Mouse (Mus musculus): ENCODE results near the gene Ly9. TPM values are rescaled to one million over a fixed set of nuclear protein-coding genes. Genes with fewer than 3 reads are reported as not detected.

Ly9 gene
- total and polyA plus RNA-seq, 3 experiments, result 43.6 to 68.6 (median 57.8) TPM

DNA sequence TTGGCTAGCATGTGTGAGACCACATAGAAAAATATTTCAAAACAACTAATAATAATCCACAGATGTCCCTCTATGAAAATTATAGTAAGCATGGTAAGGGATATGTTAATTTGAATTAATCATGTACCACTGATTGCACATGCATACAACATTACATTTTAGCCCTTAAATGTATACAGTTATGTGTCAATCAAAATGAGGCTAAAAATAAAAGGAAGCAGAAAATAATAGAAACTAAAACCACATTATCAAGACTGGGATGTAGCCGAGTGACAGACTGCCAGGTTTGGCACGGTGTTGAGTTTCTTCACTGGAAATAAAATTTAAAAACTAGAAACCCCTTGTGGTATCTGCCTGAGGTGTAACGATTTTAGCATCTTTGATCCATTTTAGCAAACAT, 12.4 kb upstream of the Ly9 start:
- no peak overlapping the region for H3K27ac ChIP-seq (ENCODE audit: insufficient read depth, low read depth)
- in situ Hi-C loops (cut with MboI; ENCODE audit: low pct_ligation_motif_present, low pct_unique_long_range_greater_than_20kb, low sequenced_read_pairs), result no loop called here
- dilution Hi-C loops (cut with MboI; ENCODE audit: extremely low pct_ligation_motif_present, extremely low pct_unique_long_range_greater_than_20kb, low sequenced_read_pairs), result no loop called here
- TF ChIP-seq CHD2 (IDR thresholded peaks at IDR 0.05; ENCODE audit: low read length), result no peak
- TF ChIP-seq MAX (IDR thresholded peaks at IDR 0.05; ENCODE audit: low read length), result no peak
- TF ChIP-seq E2F4 (IDR thresholded peaks at IDR 0.05; ENCODE audit: insufficient replicate concordance, low read depth, low read length), result no peak
- no peak for TF ChIP-seq UBTF (IDR thresholded peaks at IDR 0.05; ENCODE audit: low read depth, low read length)
- TF ChIP-seq ZNF384 (IDR thresholded peaks at IDR 0.05; ENCODE audit: low read depth, low read length), result no peak
- no peak for TF ChIP-seq MAZ (IDR thresholded peaks at IDR 0.05; ENCODE audit: low read depth, low read length)
- no peak for TF ChIP-seq MYC (IDR thresholded peaks at IDR 0.05; ENCODE audit: low read depth, low read length)
- no peak for TF ChIP-seq CTCF (conservative IDR thresholded peaks at IDR 0.05 in 1 of 2, IDR thresholded peaks at IDR 0.05 in 1 of 2; ENCODE audit: low read depth in 2 of 2, low read length in 2 of 2)
- no peak for TF ChIP-seq JUND (conservative IDR thresholded peaks at IDR 0.05; ENCODE audit: low read depth, low read length)
- TF ChIP-seq ZC3H11A (IDR thresholded peaks at IDR 0.05; ENCODE audit: low read depth, low read length), result no peak
- no peak for TF ChIP-seq GABPA (IDR thresholded peaks at IDR 0.05; ENCODE audit: insufficient replicate concordance, low read depth, low read length)
- TF ChIP-seq CHD1 (IDR thresholded peaks at IDR 0.05; ENCODE audit: low read depth, low read length), result no peak
- no peak for TF ChIP-seq RAD21 (IDR thresholded peaks at IDR 0.05; ENCODE audit: low read depth, low read length)
- TF ChIP-seq KAT2A (IDR thresholded peaks at IDR 0.05; ENCODE audit: insufficient replicate concordance, low read length), result no peak
- TF ChIP-seq EP300 (IDR thresholded peaks at IDR 0.05; ENCODE audit: low read length), result no peak
- no peak for TF ChIP-seq TBP (conservative IDR thresholded peaks at IDR 0.05; ENCODE audit: low read depth, low read length)
- no peaks in the 10 kb centered on the region for H3K27me3 ChIP-seq (replicated peaks)
- H3K4me2 ChIP-seq (ENCODE audit: insufficient read depth, low read depth, poor library complexity, severe bottlenecking), result peak overlapping the region; percentile 12; the same call in 1 of the 2 replicates
- peaks cover 3% of the 10 kb centered on the region for H3K9me3 ChIP-seq (replicated peaks; ENCODE audit: low read length)
- no peak overlapping the region for H3K9ac ChIP-seq (ENCODE audit: insufficient read depth, low read depth)
- peaks cover 13 to 37% of the 10 kb centered on the region in 2 experiments for H3K4me1 ChIP-seq (ENCODE audit: control insufficient read depth in 1 of 2, insufficient read depth in 2 of 2)
- H3K79me2 ChIP-seq (replicated peaks; ENCODE audit: control insufficient read depth, extremely low read depth, insufficient read depth, poor library complexity, severe bottlenecking), result no peaks in the 10 kb centered on the region
- H3K4me3 ChIP-seq (replicated peaks in 1 of 3; ENCODE audit: low read depth in 2 of 3, low read length in 2 of 3, poor library complexity in 1 of 3), result no peak overlapping the region
- no peak for DNase-seq (ENCODE audit: extremely low read depth)
- no peaks in the 10 kb centered on the region for H3K36me3 ChIP-seq (replicated peaks in 1 of 2; ENCODE audit: control insufficient read depth in 1 of 2, insufficient read depth in 1 of 2, low read length in 1 of 2)

GRCm38 (mm10) chr1:171619001-171619400, 11.8 kb upstream of the Ly9 start:
- peak overlapping the region; percentile 12; the same call in 1 of the 2 replicates for H3K4me2 ChIP-seq (ENCODE audit: insufficient read depth, low read depth, poor library complexity, severe bottlenecking)
- in situ Hi-C loops (cut with MboI; ENCODE audit: low pct_ligation_motif_present, low pct_unique_long_range_greater_than_20kb, low sequenced_read_pairs) (no loop called here), dilution Hi-C loops (cut with MboI; ENCODE audit: extremely low pct_ligation_motif_present, extremely low pct_unique_long_range_greater_than_20kb, low sequenced_read_pairs) (no loop called here)
- peak; percentile 61 for DNase-seq (ENCODE audit: extremely low read depth)
- no peaks in the 10 kb centered on the region for H3K27me3 ChIP-seq (replicated peaks)
- H3K36me3 ChIP-seq (replicated peaks in 1 of 2; ENCODE audit: control insufficient read depth in 1 of 2, insufficient read depth in 1 of 2, low read length in 1 of 2), result no peaks in the 10 kb centered on the region
- no peak overlapping the region for H3K27ac ChIP-seq (ENCODE audit: insufficient read depth, low read depth)
- no peak overlapping the region; the same call in 1 of the 2 replicates for H3K9ac ChIP-seq (ENCODE audit: insufficient read depth, low read depth)
- H3K4me3 ChIP-seq (replicated peaks in 1 of 3; ENCODE audit: low read depth in 2 of 3, low read length in 2 of 3, poor library complexity in 1 of 3), result no peak overlapping the region
- H3K9me3 ChIP-seq (replicated peaks; ENCODE audit: low read length), result peaks cover 1% of the 10 kb centered on the region
- TF ChIP-seq MAFK (IDR thresholded peaks at IDR 0.05; ENCODE audit: insufficient replicate concordance, low read length), result no peak
- TF ChIP-seq UBTF (IDR thresholded peaks at IDR 0.05; ENCODE audit: low read depth, low read length), result no peak
- TF ChIP-seq E2F4 (IDR thresholded peaks at IDR 0.05; ENCODE audit: insufficient replicate concordance, low read depth, low read length), result no peak
- TF ChIP-seq ZKSCAN1 (IDR thresholded peaks at IDR 0.05; ENCODE audit: borderline replicate concordance, low read depth, low read length), result no peak
- TF ChIP-seq MAX (IDR thresholded peaks at IDR 0.05; ENCODE audit: low read length), result peak; percentile 88
- peak; percentile 83 for TF ChIP-seq MYC (IDR thresholded peaks at IDR 0.05; ENCODE audit: low read depth, low read length)
- TF ChIP-seq EP300 (IDR thresholded peaks at IDR 0.05; ENCODE audit: low read length), result no peak
- TF ChIP-seq IRF4 (IDR thresholded peaks at IDR 0.05; ENCODE audit: low read depth, low read length), result peak; percentile 23; the same call in 1 of the 2 replicates
- no peak for TF ChIP-seq CTCF (conservative IDR thresholded peaks at IDR 0.05 in 1 of 2, IDR thresholded peaks at IDR 0.05 in 1 of 2; ENCODE audit: low read depth in 2 of 2, low read length in 2 of 2)
- no peak for TF ChIP-seq SMC3 (IDR thresholded peaks at IDR 0.05; ENCODE audit: low read depth, low read length)
- TF ChIP-seq TBP (conservative IDR thresholded peaks at IDR 0.05; ENCODE audit: low read depth, low read length), result peak; percentile 75
- TF ChIP-seq USF1 (IDR thresholded peaks at IDR 0.05; ENCODE audit: low read depth, low read length), result peak; percentile 72
- TF ChIP-seq POLR2AphosphoS2 (IDR thresholded peaks at IDR 0.05; ENCODE audit: low read depth, low read length), result no peak
- peak; percentile 69; the same call in 1 of the 2 replicates for TF ChIP-seq MXI1 (IDR thresholded peaks at IDR 0.05; ENCODE audit: low read depth, low read length)
- TF ChIP-seq MEF2A (IDR thresholded peaks at IDR 0.05; ENCODE audit: borderline replicate concordance, low read depth, low read length), result peak; percentile 44; the same call in 1 of the 2 replicates
- no peak for TF ChIP-seq JUND (conservative IDR thresholded peaks at IDR 0.05; ENCODE audit: low read depth, low read length)
- no peak for TF ChIP-seq RCOR1 (conservative IDR thresholded peaks at IDR 0.05; ENCODE audit: low read depth, low read length)
- TF ChIP-seq ELF1 (IDR thresholded peaks at IDR 0.05; ENCODE audit: low read depth, low read length), result no peak
- TF ChIP-seq USF2 (conservative IDR thresholded peaks at IDR 0.05; ENCODE audit: low read depth, low read length), result peak; percentile 65
- H3K4me1 ChIP-seq (ENCODE audit: control insufficient read depth in 1 of 2, insufficient read depth in 2 of 2), result peaks cover 13 to 40% of the 10 kb centered on the region in 2 experiments
- H3K79me2 ChIP-seq (replicated peaks; ENCODE audit: control insufficient read depth, extremely low read depth, insufficient read depth, poor library complexity, severe bottlenecking), result no peaks in the 10 kb centered on the region
